Mouse (Mus musculus) Patski (cell line): Measurements from ENCODE around the gene Adamts2. TPM values are rescaled to one million over a fixed set of nuclear protein-coding genes. Genes with fewer than 3 reads are reported as not detected.

Source experiments
- ATAC-seq: fragments of 100-300 bp; one replicate; pipeline ENCODE4 v1.8.0; 2021
- CTCF ChIA-PET: fragments of 350-600 bp; sonication (Branson Sonifier 250); formaldehyde crosslinking; loops from one replicate; lab custom pipeline; 2022; ENCODE audit warnings: inconsistent platforms; lab: Charles Lee
- POLR2A ChIA-PET: fragments of 350-600 bp; sonication (Branson Sonifier 250); formaldehyde crosslinking; loops from one replicate; lab custom pipeline; 2022; ENCODE audit warnings: antibody characterized with exemption, inconsistent platforms; lab: Charles Lee
- DNase-seq: peaks from one replicate; pipeline ENCODE4 v3.0.0-alpha.2; 2011; ENCODE audit warnings: low read depth, low spot score
- H3K27me3 ChIP-seq: fragments of 371-371 bp; one replicate; pipeline ENCODE4 v1.5.1; 2021
- CTCF ChIP-seq: fragments of 100-300 bp; IDR thresholded peaks from one replicate; pipeline ENCODE4 v1.5.1; 2021
- in situ Hi-C: fragments of 300-500 bp; cut with MboI; formaldehyde crosslinking; loops from 3 replicates; pipeline ENCODE4 v1.11.1; 2018; ENCODE audit warnings: low pct_unique_long_range_greater_than_20kb, mixed read lengths
- polyA plus RNA-seq: library from polyadenylated mRNA; unstranded; gene quantifications from one replicate; pipeline ENCODE4 v1.2.3, GENCODE M21; 2021

Adamts2 gene
- polyA plus RNA-seq, 1 experiment from 2014 or later: 1.7 TPM

GRCm38 (mm10) chr11:50699971-50700370, 98.1 kb downstream of the Adamts2 start:
- in situ Hi-C loops: no loop called here
- no peak for ATAC-seq
- no peak for TF ChIP-seq CTCF
- POLR2A ChIA-PET: no interaction called here
- no peak for DNase-seq
- CTCF ChIA-PET: no interaction called here
- no peaks in the 10 kb centered on the region for H3K27me3 ChIP-seq

DNA sequence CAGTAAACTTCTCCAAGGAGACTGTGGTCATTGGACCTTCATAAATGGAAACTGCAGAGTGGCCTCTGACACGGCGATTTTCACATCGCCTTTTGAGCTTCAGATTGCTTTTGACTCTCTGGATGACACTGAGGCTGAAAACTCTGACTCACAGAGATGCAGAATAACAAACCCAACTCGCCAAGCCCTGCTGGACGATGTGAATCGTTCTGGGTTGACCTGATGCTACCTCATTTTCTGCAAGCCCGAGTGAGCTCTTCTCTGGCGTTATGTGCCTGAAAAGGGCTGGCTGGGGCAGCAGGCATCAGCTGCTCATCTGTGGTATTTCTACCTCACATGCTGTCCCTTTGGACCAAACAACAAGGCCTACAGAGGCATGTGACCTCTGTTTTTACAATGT, 98.6 kb downstream of the Adamts2 start:
- in situ Hi-C loops: no loop called here
- no peak for TF ChIP-seq CTCF
- ChIA-PET POLR2A (no interaction called here), CTCF (no interaction called here)
- DNase-seq: no peak
- no peaks in the 10 kb centered on the region for H3K27me3 ChIP-seq
- no peak for ATAC-seq

DNA sequence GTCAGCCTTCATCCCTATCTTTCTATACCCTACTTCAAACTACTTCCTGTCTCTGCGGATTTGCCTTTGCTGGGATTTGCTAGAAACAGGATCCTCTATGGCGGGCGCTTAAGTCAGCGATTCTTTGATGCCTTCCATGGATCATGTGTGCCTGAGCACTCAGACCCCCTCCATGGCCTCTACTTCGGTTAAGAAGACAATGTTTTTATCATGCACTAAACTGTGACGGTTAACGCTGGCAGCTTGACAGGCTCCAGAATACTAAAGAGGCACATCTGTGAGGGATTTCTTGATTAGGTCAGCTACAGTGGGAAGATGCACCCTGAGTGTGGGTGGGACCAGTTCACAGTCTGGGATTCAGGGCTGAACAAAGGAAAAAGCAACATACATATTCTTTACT, 101.5 kb downstream of the Adamts2 start:
- H3K27me3 ChIP-seq: no peaks in the 10 kb centered on the region
- POLR2A ChIA-PET: no interaction called here
- in situ Hi-C loops: no loop called here
- no peak for ATAC-seq
- TF ChIP-seq CTCF: no peak
- CTCF ChIA-PET: no interaction called here
- DNase-seq: no peak

DNA sequence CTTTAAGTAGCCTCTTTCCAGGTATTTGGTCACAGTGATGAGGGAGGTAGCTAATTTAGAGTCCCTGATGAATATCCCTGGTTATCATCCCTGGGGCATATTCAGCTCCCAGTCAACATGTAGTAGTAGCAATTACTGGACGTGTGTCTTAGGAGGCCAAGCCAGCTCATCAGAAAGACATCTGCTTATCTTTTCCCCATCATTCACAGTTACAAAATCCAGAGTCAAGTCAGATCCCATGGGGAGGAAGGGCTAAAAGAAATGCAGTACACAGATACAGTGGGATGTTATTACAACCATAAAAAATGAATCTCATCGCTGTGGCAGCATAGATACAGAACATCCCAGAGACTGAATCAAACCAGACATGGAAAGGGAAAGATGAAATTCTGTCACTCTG, 102.6 kb downstream of the Adamts2 start:
- H3K27me3 ChIP-seq: no peaks in the 10 kb centered on the region
- TF ChIP-seq CTCF: no peak
- CTCF ChIA-PET: no interaction called here
- in situ Hi-C loops: no loop called here
- DNase-seq (no peak), ATAC-seq (no peak)
- POLR2A ChIA-PET: no interaction called here

- POLR2A ChIA-PET: no interaction called here
- no peaks in the 10 kb centered on the region for H3K27me3 ChIP-seq
- no peak for ATAC-seq
- no peak for TF ChIP-seq CTCF
- in situ Hi-C loops: no loop called here
- DNase-seq: no peak
- CTCF ChIA-PET: no interaction called here
Observed at GRCm38 (mm10) chr11:50707259-50707658, 105.4 kb downstream of the Adamts2 start.

DNA sequence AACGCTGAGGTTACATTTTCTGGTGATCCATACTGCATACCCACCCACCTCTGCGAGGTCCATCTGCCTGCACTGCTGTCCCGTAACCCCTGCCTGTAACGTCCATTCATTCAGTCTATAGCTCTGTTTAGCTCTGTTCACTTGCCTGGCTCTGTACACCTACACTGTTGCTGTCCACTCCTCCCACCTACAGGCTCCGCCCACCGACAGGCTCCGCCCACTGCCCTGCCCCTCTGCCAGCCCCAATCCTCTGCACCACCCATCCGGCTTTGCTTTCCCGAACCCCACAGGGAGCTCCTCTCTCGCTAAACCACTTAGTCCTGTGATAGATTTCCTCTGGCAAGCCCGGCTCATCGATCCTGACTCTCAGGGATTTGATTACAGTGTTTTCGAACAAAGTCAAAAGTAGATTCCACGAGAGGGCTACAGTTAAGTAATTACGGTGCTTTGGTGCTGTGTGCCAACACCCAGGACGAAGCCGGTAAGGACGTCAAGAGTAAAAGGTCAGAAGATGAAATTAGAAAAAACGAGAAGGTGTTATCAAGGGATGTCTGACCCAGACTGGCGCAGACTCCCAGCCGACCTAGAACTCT, 111.8 kb downstream of the Adamts2 start:
- ChIA-PET CTCF (no interaction called here), POLR2A (no interaction called here)
- in situ Hi-C loops: no loop called here
- DNase-seq (no peak), ATAC-seq (no peak)
- TF ChIP-seq CTCF: no peak
- H3K27me3 ChIP-seq: no peaks in the 10 kb centered on the region

DNA sequence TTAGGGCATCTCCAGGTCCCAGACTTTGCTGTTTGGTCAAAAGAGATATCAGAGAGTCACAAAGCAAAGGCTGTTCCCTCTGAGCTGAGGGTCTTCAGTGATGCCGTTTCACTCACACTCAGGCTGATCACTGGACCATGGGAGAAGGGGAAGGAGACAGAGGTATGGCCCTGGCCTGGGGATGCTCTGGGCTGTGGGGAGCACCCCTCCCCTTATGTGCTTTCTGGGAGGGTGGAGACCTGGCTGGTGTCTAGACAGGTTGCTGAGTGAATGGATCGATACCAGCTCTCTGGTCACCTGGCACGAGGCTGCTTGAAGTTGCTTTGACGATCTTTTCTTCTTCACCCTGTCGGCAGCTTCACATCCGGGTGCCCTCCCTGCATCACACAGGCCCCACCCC, 113.2 kb downstream of the Adamts2 start:
- no peak for DNase-seq
- ChIA-PET CTCF (no interaction called here), POLR2A (no interaction called here)
- in situ Hi-C loops: no loop called here
- no peak for TF ChIP-seq CTCF
- H3K27me3 ChIP-seq: no peaks in the 10 kb centered on the region
- ATAC-seq: no peak

DNA sequence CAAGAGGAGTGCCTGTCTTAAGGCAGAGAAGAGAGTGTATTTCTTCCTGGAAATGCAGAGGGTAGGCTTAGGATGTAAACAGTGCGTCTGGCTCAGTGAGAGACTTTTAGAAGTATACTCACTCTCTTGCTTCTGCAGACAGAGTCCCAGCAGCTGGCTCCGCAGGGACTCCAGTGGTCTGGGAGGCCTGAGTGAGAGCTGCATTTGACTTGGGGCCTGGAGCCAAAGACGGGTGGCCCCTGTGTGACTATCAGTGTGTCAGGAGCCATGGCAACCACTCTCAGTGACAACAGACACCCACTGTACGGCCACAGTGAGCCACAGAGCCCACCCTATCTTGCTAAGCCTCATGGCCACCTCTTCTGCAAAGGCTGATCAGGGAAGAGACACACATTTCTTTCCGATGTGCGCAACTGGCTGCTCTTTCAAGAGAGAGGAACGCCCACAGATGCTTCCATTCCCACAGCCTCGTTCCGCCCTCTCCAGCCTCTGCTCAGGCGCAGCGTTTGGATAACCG, 115.6 kb downstream of the Adamts2 start:
- DNase-seq: no peak
- CTCF ChIA-PET: no interaction called here
- no peak for TF ChIP-seq CTCF
- H3K27me3 ChIP-seq: no peaks in the 10 kb centered on the region
- no peak for ATAC-seq
- POLR2A ChIA-PET: no interaction called here
- in situ Hi-C loops: no loop called here

DNA sequence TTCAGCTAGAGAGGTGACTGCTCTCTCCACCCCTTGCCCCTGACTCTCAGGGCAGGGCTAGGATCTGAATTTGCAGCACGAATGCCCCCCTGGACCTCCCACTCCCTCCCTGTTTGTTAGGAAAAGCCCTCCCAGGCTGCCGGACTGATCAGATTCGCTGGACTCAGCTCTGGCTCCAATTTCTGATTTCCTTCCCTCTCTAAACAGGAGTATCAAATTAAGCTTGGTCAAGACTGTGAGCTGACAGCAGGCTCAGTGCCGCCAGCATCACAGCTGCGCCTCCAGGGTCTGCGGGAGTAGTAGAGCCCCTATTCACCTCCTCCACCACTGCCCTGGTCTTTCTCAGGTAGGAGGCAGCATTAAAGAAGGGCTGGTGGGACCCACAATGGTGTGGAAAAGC, 117.0 kb downstream of the Adamts2 start:
- TF ChIP-seq CTCF: no peak
- DNase-seq (no peak), ATAC-seq (no peak)
- H3K27me3 ChIP-seq: no peaks in the 10 kb centered on the region
- ChIA-PET POLR2A (no interaction called here), CTCF (interaction anchor here (1.2 kb wide), 2 partner anchors 9 to 46 kb away, joined by 3 read pairs; no protein-coding TSS in a partner anchor)
- in situ Hi-C loops: no loop called here

DNA sequence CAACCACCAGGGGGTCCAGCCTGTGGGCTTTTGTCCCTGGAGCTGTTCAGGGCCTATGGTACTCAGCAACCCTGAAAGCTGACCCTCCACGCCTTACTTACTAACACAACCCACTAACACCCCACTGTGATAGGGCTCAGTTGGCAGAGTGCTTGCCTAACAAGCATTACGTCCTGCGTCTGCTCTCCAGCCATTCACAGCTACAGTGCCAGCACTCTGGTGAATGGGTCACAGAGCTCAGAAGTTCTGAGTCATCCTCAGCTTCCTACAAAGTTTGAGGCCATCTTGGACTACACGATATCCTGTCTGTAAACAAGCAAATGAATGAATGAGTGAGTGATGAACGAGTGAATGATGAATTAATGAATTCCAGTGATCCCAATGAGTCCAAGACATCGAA, 118.5 kb downstream of the Adamts2 start:
- in situ Hi-C loops: no loop called here
- DNase-seq (no peak), ATAC-seq (no peak)
- ChIA-PET POLR2A (no interaction called here), CTCF (interaction anchor here (1.2 to 1.7 kb wide), 2 partner anchors 11 to 25 kb away, joined by 3 read pairs; no protein-coding TSS in a partner anchor)
- TF ChIP-seq CTCF: no peak
- H3K27me3 ChIP-seq: no peaks in the 10 kb centered on the region

- in situ Hi-C loops: no loop called here
- no peaks in the 10 kb centered on the region for H3K27me3 ChIP-seq
- TF ChIP-seq CTCF: no peak
- no peak for DNase-seq
- no peak for ATAC-seq
- ChIA-PET CTCF (interaction anchor here (0.8 to 1.7 kb wide), 2 partner anchors 24 to 32 kb away, joined by 3 read pairs; no protein-coding TSS in a partner anchor), POLR2A (no interaction called here)
Observed at GRCm38 (mm10) chr11:50720856-50721550, 119.1 kb downstream of the Adamts2 start.
